Mouse (Mus musculus) thymus, adult 2 months (tissue): Measurements from ENCODE around the gene Map4k3. TPM values are rescaled to one million over a fixed set of nuclear protein-coding genes. Genes with fewer than 3 reads are reported as not detected.

ENCODE experiments used
- DNase-seq: peaks from one replicate; pipeline ENCODE4 v3.0.0; 2021
- H3K27ac ChIP-seq: fragments of 200-500 bp; 2 replicates; pipeline ENCODE4 v1.5.1; 2012; ENCODE audit warnings: low read length, control low read depth; ENCODE audit not compliant: control insufficient read depth, insufficient read depth
- H3K27me3 ChIP-seq: fragments of 200-500 bp; 2 replicates; pipeline ENCODE4 v1.6.1; 2012; ENCODE audit warnings: mild to moderate bottlenecking, low read length, moderate library complexity, mixed read lengths; ENCODE audit not compliant: control insufficient read depth, insufficient read depth
- H3K36me3 ChIP-seq: fragments of 200-500 bp; 2 replicates; pipeline ENCODE4 v1.6.1; 2012; ENCODE audit warnings: mild to moderate bottlenecking, low read length, moderate library complexity; ENCODE audit not compliant: control insufficient read depth, insufficient read depth
- H3K4me1 ChIP-seq: fragments of 200-500 bp; replicated peaks from 2 replicates; pipeline ENCODE4 v1.6.1; 2012; ENCODE audit warnings: low read length; ENCODE audit not compliant: control insufficient read depth, insufficient read depth
- H3K4me3 ChIP-seq: fragments of 200-500 bp; 2 replicates; pipeline ENCODE4 v1.5.1; 2012; ENCODE audit warnings: mild to moderate bottlenecking, low read length, control low read depth, moderate library complexity; ENCODE audit not compliant: control insufficient read depth, insufficient read depth
- CTCF ChIP-seq: fragments of 200-500 bp; IDR thresholded peaks from 2 replicates; pipeline ENCODE4 v1.5.1; 2012; ENCODE audit warnings: mild to moderate bottlenecking, control low read depth, low read length, moderate library complexity, borderline replicate concordance; ENCODE audit not compliant: control insufficient read depth, poor library complexity, insufficient read depth; ENCODE audit errors: extremely low read depth
- POLR2A ChIP-seq: fragments of 200-500 bp; IDR thresholded peaks from 2 replicates; pipeline ENCODE4 v1.6.1; 2012; ENCODE audit warnings: mild to moderate bottlenecking, low read length, control low read depth, moderate library complexity; ENCODE audit not compliant: control insufficient read depth, poor library complexity, insufficient read depth; ENCODE audit errors: extremely low read depth
- WGBS: fragments of 180-500 bp; shearing (Covaris S2); methylation state at CpG from one replicate; pipeline ENCODE4 v1.1.7; 2018; 5-methylcytosine and 5-hydroxymethylcytosine counted together
- polyA plus RNA-seq: library from polyadenylated mRNA; depleted of rRNA; stranded (reverse); fragments of >200 nt; gene quantifications from 2 replicates; pipeline ENCODE4 v1.2.3, GENCODE M21; 2012

Map4k3 gene
- polyA plus RNA-seq, 1 experiment = 5.9 TPM

GRCm38 (mm10) chr17:80645694-80646034 lies 82.6 kb downstream of the Map4k3 start:
- Histone ChIP-seq H3K27me3 (no peaks in the 10 kb centered on the region), H3K4me1 (no peaks in the 10 kb centered on the region), H3K4me3 (no peak overlapping the region), H3K27ac (no peak overlapping the region), H3K36me3 (no peaks in the 10 kb centered on the region)
- DNase-seq = no peak
- no peak for TF ChIP-seq POLR2A
- no peak for TF ChIP-seq CTCF
- 93% methylated on average over 8 of the region's 8 CpGs for WGBS

DNA sequence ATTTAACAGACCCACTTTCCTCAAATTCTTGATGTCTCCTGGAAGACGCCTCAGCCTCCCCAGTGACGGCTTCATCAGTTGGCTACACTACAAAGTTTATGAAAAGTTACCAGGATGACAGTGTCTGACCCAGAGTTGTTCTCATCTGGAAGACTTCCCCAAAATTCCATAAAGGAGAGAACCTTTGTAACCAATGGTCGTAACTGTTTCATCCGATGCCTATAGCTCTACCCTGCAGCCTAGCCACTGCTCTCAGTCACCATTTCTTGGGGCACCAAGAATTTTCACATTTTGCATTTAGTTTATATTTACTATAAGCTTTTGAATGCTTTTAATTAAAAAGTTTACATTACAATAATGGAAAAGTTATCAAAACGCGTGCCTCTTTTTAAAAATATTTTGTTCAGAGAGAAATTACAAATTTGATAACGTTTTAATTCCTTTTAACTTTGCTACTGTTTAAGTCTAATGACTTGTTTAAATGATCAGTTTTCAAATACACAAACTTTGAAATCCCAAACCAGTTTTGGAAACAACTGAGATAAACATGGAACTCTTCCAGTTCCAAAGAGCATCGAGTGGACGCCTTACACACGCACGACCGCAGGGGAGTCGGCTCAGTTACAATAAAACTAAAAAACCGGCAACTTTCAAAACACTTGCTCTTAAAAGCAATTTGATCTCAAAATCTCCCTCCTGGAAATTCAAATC lies 83.1 kb downstream of the Map4k3 start:
- no peaks in the 10 kb centered on the region for H3K36me3 ChIP-seq
- no peak for TF ChIP-seq CTCF
- TF ChIP-seq POLR2A = no peak
- no peak overlapping the region for H3K27ac ChIP-seq
- no peaks in the 10 kb centered on the region for H3K4me1 ChIP-seq
- no peak for DNase-seq
- H3K4me3 ChIP-seq = no peak overlapping the region
- no peaks in the 10 kb centered on the region for H3K27me3 ChIP-seq
- WGBS = 96% methylated on average over 14 of the region's 14 CpGs

GRCm38 (mm10) chr17:80644567-80644966 lies 83.7 kb downstream of the Map4k3 start:
- WGBS = 85% methylated on average over 13 of the region's 13 CpGs
- Histone ChIP-seq H3K4me1 (no peaks in the 10 kb centered on the region), H3K36me3 (no peaks in the 10 kb centered on the region), H3K27ac (no peak overlapping the region), H3K4me3 (no peak overlapping the region), H3K27me3 (no peaks in the 10 kb centered on the region)
- no peak for DNase-seq
- TF ChIP-seq CTCF (no peak), POLR2A (no peak)

GRCm38 (mm10) chr17:80638121-80638520 lies 90.2 kb downstream of the Map4k3 start:
- H3K27ac ChIP-seq = no peak overlapping the region
- H3K4me1 ChIP-seq = no peaks in the 10 kb centered on the region
- H3K27me3 ChIP-seq = no peaks in the 10 kb centered on the region
- 94% methylated on average over 8 of the region's 8 CpGs for WGBS
- no peak for TF ChIP-seq POLR2A
- no peak for TF ChIP-seq CTCF
- DNase-seq = no peak
- no peaks in the 10 kb centered on the region for H3K36me3 ChIP-seq
- no peak overlapping the region for H3K4me3 ChIP-seq

GRCm38 (mm10) chr17:80635794-80636193 lies 92.5 kb downstream of the Map4k3 start:
- 89% methylated on average over 1 of the region's 1 CpGs for WGBS
- no peak for DNase-seq
- Histone ChIP-seq H3K27me3 (no peaks in the 10 kb centered on the region), H3K4me1 (no peaks in the 10 kb centered on the region), H3K36me3 (no peaks in the 10 kb centered on the region), H3K4me3 (no peak overlapping the region), H3K27ac (no peak overlapping the region)
- no peak for TF ChIP-seq CTCF
- TF ChIP-seq POLR2A = no peak

DNA sequence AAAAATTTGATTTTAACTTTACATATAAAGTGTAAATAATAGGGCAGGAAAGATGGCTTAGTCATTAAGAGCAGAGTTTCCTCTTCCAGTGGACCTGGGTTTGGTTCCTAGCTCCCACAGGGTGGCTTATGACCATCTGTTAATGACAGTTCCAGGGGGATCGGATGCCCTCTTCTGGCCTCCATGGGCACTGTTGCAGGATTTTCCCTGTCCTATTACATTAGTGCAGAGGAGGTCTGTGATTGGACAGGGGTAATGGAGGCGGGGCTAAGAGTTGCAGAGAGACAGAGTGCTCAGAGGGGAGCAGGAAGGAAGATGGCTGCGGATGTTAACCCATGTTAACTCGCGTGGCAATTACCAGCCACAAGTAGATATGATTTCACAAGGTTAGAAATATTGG lies 95.4 kb downstream of the Map4k3 start:
- TF ChIP-seq CTCF = no peak
- TF ChIP-seq POLR2A = no peak
- Histone ChIP-seq H3K27me3 (no peaks in the 10 kb centered on the region), H3K4me3 (no peak overlapping the region), H3K27ac (no peak overlapping the region), H3K4me1 (no peaks in the 10 kb centered on the region), H3K36me3 (no peaks in the 10 kb centered on the region)
- 97% methylated on average over 5 of the region's 5 CpGs for WGBS
- no peak for DNase-seq

- DNase-seq = no peak
- H3K4me3 ChIP-seq = no peak overlapping the region
- TF ChIP-seq POLR2A = no peak
- no peak for TF ChIP-seq CTCF
- H3K27ac ChIP-seq = no peak overlapping the region
- H3K27me3 ChIP-seq = no peaks in the 10 kb centered on the region
- H3K36me3 ChIP-seq = no peaks in the 10 kb centered on the region
- WGBS = 97% methylated on average over 4 of the region's 4 CpGs
- H3K4me1 ChIP-seq = no peaks in the 10 kb centered on the region
Observed at GRCm38 (mm10) chr17:80632354-80632753, 95.9 kb downstream of the Map4k3 start.
